Mouse (Mus musculus): ENCODE data around the gene Gm49378.

GRCm38 (mm10) chr14:55617822-55618221, 19.9 kb downstream of the Gm49378 start, which contains the start of gene Rec8:
- TF ChIP-seq EP300 (IDR thresholded peaks at IDR 0.05; ENCODE audit: insufficient read depth, low read depth, low read length) (no peak), POLR2A (IDR thresholded peaks at IDR 0.05; ENCODE audit: insufficient read depth, low read length) (no peak), CTCF (IDR thresholded peaks at IDR 0.05; ENCODE audit: low read depth, low read length) (peak; percentile 33)
